In the genomic region with DNA sequence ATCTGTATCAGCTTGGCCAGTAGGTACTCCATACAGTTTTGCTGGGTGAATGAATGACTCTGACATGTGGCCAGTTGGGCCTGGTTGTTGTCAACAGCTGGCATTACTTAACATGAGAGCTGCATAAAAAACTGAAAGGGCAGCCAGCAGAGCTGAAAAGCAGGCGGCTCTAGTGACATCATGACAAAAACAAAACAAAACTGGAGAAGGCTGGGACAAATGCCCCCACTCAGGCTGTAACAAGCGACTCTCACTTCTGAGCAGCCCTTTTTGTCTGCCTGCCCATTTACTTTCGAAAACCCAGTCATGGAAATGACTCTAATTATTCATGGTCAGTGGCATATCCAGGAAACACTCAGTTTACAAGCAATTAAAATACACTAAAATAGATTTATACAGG, we compare ENCODE assay signal across 17 mouse cellular contexts.
DNase-seq lines count a peak whose midpoint lies in the region; ATAC-seq and TF ChIP-seq lines count a peak whose summit lies in the region.
"Had no signal": no experiment of that assay in that cellular context is flagged by ENCODE, and none has a peak within 500 bp of the region (broad histone marks: within the 10 kb centered on the region; RNA-seq: fewer than 3 reads in every experiment).

No protein-coding gene starts in this region.

- H3K4me1 ChIP-seq in embryonic facial prominence, embryonic 11.5 days (ENCODE audit: control insufficient read depth, insufficient read depth, low read length): no peaks in the 10 kb centered on the region
- 0 out of 2 replicates have a peak, but pooled peaks cover 7% of the 10 kb centered on the region for H3K4me1 ChIP-seq in embryonic facial prominence, embryonic 10.5 days
- H3K4me1 ChIP-seq in kidney, postnatal 0 days (replicated peaks; ENCODE audit: insufficient read depth, low read length): no peaks in the 10 kb centered on the region
- no peaks in the 10 kb centered on the region for H3K4me1 ChIP-seq in lung, postnatal 0 days (ENCODE audit: insufficient read depth, low read depth, low read length)
- H3K4me1 ChIP-seq in lung, adult 2 months (ENCODE audit: control insufficient read depth, insufficient read depth, low read length): no peaks in the 10 kb centered on the region
- H3K4me1 ChIP-seq: forebrain, embryonic 12.5 days; neural tube, embryonic 12.5 days; stomach, embryonic 15.5 days had no signal

- H3K27ac ChIP-seq in embryonic facial prominence, embryonic 11.5 days (replicated peaks; ENCODE audit: low read depth, low read length): no peak overlapping the region
- H3K27ac ChIP-seq in embryonic facial prominence, embryonic 10.5 days (replicated peaks): no peak overlapping the region
- H3K27ac ChIP-seq in kidney, postnatal 0 days: no peak overlapping the region
- no peak overlapping the region for H3K27ac ChIP-seq in lung, postnatal 0 days (ENCODE audit: low read length)
- H3K27ac ChIP-seq: forebrain, embryonic 12.5 days; neural tube, embryonic 12.5 days; stomach, embryonic 15.5 days had no signal

- TF ChIP-seq EP300 in lung, postnatal 0 days (IDR thresholded peaks at IDR 0.05): no peak

- H3K9me3 ChIP-seq in embryonic facial prominence, embryonic 11.5 days (replicated peaks; ENCODE audit: control insufficient read depth, low read length): no peaks in the 10 kb centered on the region
- H3K9me3 ChIP-seq in embryonic facial prominence, embryonic 10.5 days: no peaks in the 10 kb centered on the region
- H3K9me3 ChIP-seq in kidney, postnatal 0 days (replicated peaks; ENCODE audit: low read length): no peaks in the 10 kb centered on the region
- no peaks in the 10 kb centered on the region for H3K9me3 ChIP-seq in lung, postnatal 0 days (ENCODE audit: low read length)
- H3K9me3 ChIP-seq: forebrain, embryonic 12.5 days; neural tube, embryonic 12.5 days; stomach, embryonic 15.5 days had no signal

- TF ChIP-seq POLR2A in lung, adult 2 months (IDR thresholded peaks at IDR 0.05; ENCODE audit: borderline replicate concordance, extremely low read depth, low read depth, low read length): no peak

- no peak overlapping the region for H3K4me3 ChIP-seq in embryonic facial prominence, embryonic 11.5 days (ENCODE audit: low read depth, low read length)
- no peak overlapping the region for H3K4me3 ChIP-seq in embryonic facial prominence, embryonic 10.5 days
- no peak overlapping the region for H3K4me3 ChIP-seq in kidney, postnatal 0 days (replicated peaks; ENCODE audit: low read depth, low read length)
- H3K4me3 ChIP-seq in lung, postnatal 0 days (ENCODE audit: low read depth, low read length): no peak overlapping the region
- no peak overlapping the region for H3K4me3 ChIP-seq in lung, adult 2 months (replicated peaks; ENCODE audit: extremely low read depth, low read depth, low read length)
- H3K4me3 ChIP-seq: forebrain, embryonic 12.5 days; neural tube, embryonic 12.5 days; stomach, embryonic 15.5 days had no signal

- no peaks in the 10 kb centered on the region; the same call in 1 of the 2 replicates for H3K27me3 ChIP-seq in embryonic facial prominence, embryonic 11.5 days (ENCODE audit: control insufficient read depth, insufficient read depth, low read length)
- H3K27me3 ChIP-seq in embryonic facial prominence, embryonic 10.5 days (replicated peaks; ENCODE audit: low read depth, poor library complexity, severe bottlenecking): peaks cover 95% of the 10 kb centered on the region
- no peaks in the 10 kb centered on the region for H3K27me3 ChIP-seq in kidney, postnatal 0 days (ENCODE audit: insufficient read depth, low read length)
- no peaks in the 10 kb centered on the region for H3K27me3 ChIP-seq in lung, postnatal 0 days (replicated peaks; ENCODE audit: insufficient read depth, low read length)
- H3K27me3 ChIP-seq: stomach, embryonic 15.5 days had no signal

- H3K4me2 ChIP-seq in embryonic facial prominence, embryonic 11.5 days (ENCODE audit: low read depth, low read length): no peak overlapping the region
- H3K4me2 ChIP-seq in kidney, postnatal 0 days (ENCODE audit: low read length): no peak overlapping the region
- no peak overlapping the region for H3K4me2 ChIP-seq in lung, postnatal 0 days (replicated peaks; ENCODE audit: low read depth, low read length)
- H3K4me2 ChIP-seq: forebrain, embryonic 12.5 days; neural tube, embryonic 12.5 days; stomach, embryonic 15.5 days had no signal

- peak; percentile 36 for DNase-seq in embryonic facial prominence, embryonic 11.5 days (ENCODE audit: low spot score)
- DNase-seq in embryonic facial prominence, embryonic 10.5 days (ENCODE audit: low spot score): no peak
- peak; percentile 72 for DNase-seq in kidney, postnatal 0 days (ENCODE audit: low spot score)
- DNase-seq in kidney, postnatal 25 days: no peak
- DNase-seq in lung, postnatal 0 days (ENCODE audit: low spot score): peak; percentile 42
- no peak for DNase-seq in lung, adult 2 months
- peak; percentile 0 for DNase-seq in lung, postnatal 14 days
- DNase-seq in ovary, postnatal 10 days (ENCODE audit: low spot score): no peak
- DNase-seq: adrenal gland, postnatal 25 days; cerebellum, adult 8-10 months; heart, adult 11 months; kidney, postnatal 36 days; left cerebral cortex, postnatal 4 days had no signal

- no peak overlapping the region for H3K9ac ChIP-seq in embryonic facial prominence, embryonic 11.5 days (replicated peaks; ENCODE audit: low read length)
- no peak overlapping the region for H3K9ac ChIP-seq in kidney, postnatal 0 days (ENCODE audit: low read depth, low read length)
- no peak overlapping the region for H3K9ac ChIP-seq in lung, postnatal 0 days (replicated peaks; ENCODE audit: low read depth)
- H3K9ac ChIP-seq: forebrain, embryonic 12.5 days; neural tube, embryonic 12.5 days; stomach, embryonic 15.5 days had no signal

- WGBS in embryonic facial prominence, embryonic 11.5 days: 41% methylated on average over 3 of the region's 3 CpGs
- WGBS in embryonic facial prominence, embryonic 10.5 days: 50% methylated on average over 3 of the region's 3 CpGs
- 41% methylated on average over 3 of the region's 3 CpGs for WGBS in kidney, postnatal 0 days
- WGBS in lung, postnatal 0 days: 42% methylated on average over 3 of the region's 3 CpGs
- 50% methylated on average over 3 of the region's 3 CpGs for WGBS in lung, adult 2 months

- TF ChIP-seq CTCF in kidney, postnatal 0 days (IDR thresholded peaks at IDR 0.05; ENCODE audit: low read depth): no peak
- no peak for TF ChIP-seq CTCF in lung, postnatal 0 days (IDR thresholded peaks at IDR 0.05)
- TF ChIP-seq CTCF in lung, adult 2 months (IDR thresholded peaks at IDR 0.05; ENCODE audit: insufficient read depth, low read length): no peak

- no peak for ATAC-seq in embryonic facial prominence, embryonic 11.5 days (replicated peaks; ENCODE audit: insufficient number of reproducible peaks, low FRiP score, low TSS enrichment, low read depth)
- peak; percentile 68 for ATAC-seq in kidney, postnatal 0 days (replicated peaks; ENCODE audit: low FRiP score, low read depth)
- peak; percentile 52 for ATAC-seq in lung, postnatal 0 days
- ATAC-seq: activated CD4-positive, CD25-positive, alpha-beta regulatory T cell, adult 4 months had no signal

- H3K36me3 ChIP-seq in embryonic facial prominence, embryonic 11.5 days (replicated peaks; ENCODE audit: control insufficient read depth, insufficient read depth, low read depth, low read length): no peaks in the 10 kb centered on the region
- H3K36me3 ChIP-seq in embryonic facial prominence, embryonic 10.5 days (replicated peaks): no peaks in the 10 kb centered on the region
- no peaks in the 10 kb centered on the region for H3K36me3 ChIP-seq in kidney, postnatal 0 days (ENCODE audit: insufficient read depth, low read length)
- H3K36me3 ChIP-seq in lung, postnatal 0 days (ENCODE audit: insufficient read depth, low read length): no peaks in the 10 kb centered on the region
- H3K36me3 ChIP-seq: forebrain, embryonic 12.5 days; neural tube, embryonic 12.5 days; stomach, embryonic 15.5 days had no signal

Comparison
In these comparisons a context has a peak if more than half of its experiments do, and no peak if none do; other contexts are left out.
1. DNase-seq: peak in embryonic facial prominence, embryonic 11.5 days (single experiment), kidney, postnatal 0 days (single experiment), lung, postnatal 0 days (single experiment) and lung, postnatal 14 days (single experiment); none in embryonic facial prominence, embryonic 10.5 days (single experiment), kidney, postnatal 25 days (0 of 2), lung, adult 2 months (single experiment) and ovary, postnatal 10 days (single experiment).